Mouse (Mus musculus): ENCODE measurements around the gene Exosc7. TPM values are rescaled to one million over a fixed set of nuclear protein-coding genes. Genes with fewer than 3 reads are reported as not detected.

Exosc7 gene
- total and polyA plus RNA-seq, 3 experiments: 162 to 196 TPM; not detected in 1

GRCm38 (mm10) chr9:123111751-123112221, 1.2 kb upstream of the Exosc7 start:
- no peak overlapping the region for H3K27ac ChIP-seq (ENCODE audit: control insufficient read depth, low read depth, low read length)
- peak overlapping the region; percentile 85 to 96 for H3K4me3 ChIP-seq (ENCODE audit: control insufficient read depth in 1 of 2, insufficient read depth in 1 of 2, low read depth in 2 of 2, low read length in 2 of 2)
- no peaks in the 10 kb centered on the region for H3K9me3 ChIP-seq (replicated peaks; ENCODE audit: insufficient read depth, low read length)
- TF ChIP-seq ZNF384 (IDR thresholded peaks at IDR 0.05; ENCODE audit: low read depth, low read length) (no peak), ELF1 (IDR thresholded peaks at IDR 0.05; ENCODE audit: low read depth, low read length) (peak; percentile 17; the same call in 1 of the 2 replicates), ZMIZ1 (IDR thresholded peaks at IDR 0.05; ENCODE audit: low read depth, low read length) (no peak)
- H3K79me2 ChIP-seq (ENCODE audit: control insufficient read depth, insufficient read depth, low read length, poor library complexity): peaks cover 42% of the 10 kb centered on the region
- peaks cover 5 to 11% of the 10 kb centered on the region in 2 experiments; a peak in 3 of 4 replicates for H3K4me1 ChIP-seq (ENCODE audit: control insufficient read depth in 1 of 2, insufficient read depth in 2 of 2, low read length in 2 of 2)
- peaks cover 2 to 17% of the 10 kb centered on the region in 2 experiments; a peak in 3 of 4 replicates for H3K36me3 ChIP-seq (ENCODE audit: control insufficient read depth in 1 of 2, insufficient read depth in 2 of 2, low read length in 2 of 2)
- H3K9ac ChIP-seq (ENCODE audit: control insufficient read depth, low read depth, low read length, poor library complexity, severe bottlenecking): peak overlapping the region; percentile 97
- no peaks in the 10 kb centered on the region for H3K27me3 ChIP-seq (ENCODE audit: control insufficient read depth in 1 of 2, insufficient read depth in 2 of 2, low read length in 2 of 2)
- DNase-seq (ENCODE audit: low read depth, low spot score): peak; percentile 55

- Histone ChIP-seq H3K4me1 (ENCODE audit: control insufficient read depth in 1 of 2, insufficient read depth in 2 of 2, low read length in 2 of 2) (peaks cover 5 to 11% of the 10 kb centered on the region in 2 experiments; a peak in 3 of 4 replicates), H3K4me3 (ENCODE audit: control insufficient read depth in 1 of 2, insufficient read depth in 1 of 2, low read depth in 2 of 2, low read length in 2 of 2) (peak overlapping the region; percentile 81 to 96), H3K9me3 (replicated peaks; ENCODE audit: insufficient read depth, low read length) (no peaks in the 10 kb centered on the region), H3K27me3 (ENCODE audit: control insufficient read depth in 1 of 2, insufficient read depth in 2 of 2, low read length in 2 of 2) (no peaks in the 10 kb centered on the region), H3K9ac (ENCODE audit: control insufficient read depth, low read depth, low read length, poor library complexity, severe bottlenecking) (peak overlapping the region; percentile 93), H3K79me2 (ENCODE audit: control insufficient read depth, insufficient read depth, low read length, poor library complexity) (peaks cover 41% of the 10 kb centered on the region), H3K36me3 (ENCODE audit: control insufficient read depth in 1 of 2, insufficient read depth in 2 of 2, low read length in 2 of 2) (peaks cover 2 to 17% of the 10 kb centered on the region in 2 experiments; a peak in 3 of 4 replicates), H3K27ac (ENCODE audit: control insufficient read depth, low read depth, low read length) (no peak overlapping the region)
- DNase-seq (ENCODE audit: low read depth, low spot score): no peak
- TF ChIP-seq GABPA (IDR thresholded peaks at IDR 0.05; ENCODE audit: low read depth, low read length) (no peak), POLR2AphosphoS2 (IDR thresholded peaks at IDR 0.05; ENCODE audit: low read length) (no peak), ETS1 (IDR thresholded peaks at IDR 0.05; ENCODE audit: low read depth, low read length) (no peak), SIN3A (IDR thresholded peaks at IDR 0.05; ENCODE audit: low read length) (no peak), MAZ (IDR thresholded peaks at IDR 0.05; ENCODE audit: low read depth, low read length) (no peak), ZMIZ1 (IDR thresholded peaks at IDR 0.05; ENCODE audit: low read depth, low read length) (no peak), USF1 (IDR thresholded peaks at IDR 0.05; ENCODE audit: low read depth, low read length) (no peak), TCF12 (IDR thresholded peaks at IDR 0.05; ENCODE audit: low read depth, low read length) (no peak), POLR2A (IDR thresholded peaks at IDR 0.05; ENCODE audit: control insufficient read depth in 1 of 2, insufficient read depth in 1 of 2, low read depth in 1 of 2, low read length in 2 of 2, poor library complexity in 1 of 2) (no peak), MAFK (IDR thresholded peaks at IDR 0.05; ENCODE audit: borderline replicate concordance, low read depth, low read length) (no peak), NRF1 (IDR thresholded peaks at IDR 0.05; ENCODE audit: insufficient read depth, low read depth, low read length, poor library complexity, severe bottlenecking) (no peak), UBTF (IDR thresholded peaks at IDR 0.05; ENCODE audit: borderline replicate concordance, insufficient read depth, low read depth, low read length) (no peak)
Measured at GRCm38 (mm10) chr9:123113931-123114330, 916 bp downstream of the Exosc7 start.
